Mouse (Mus musculus) stomach, embryonic 15.5 days (tissue): Measurements from ENCODE around the gene Slc2a5. TPM values are rescaled to one million over a fixed set of nuclear protein-coding genes. Genes with fewer than 3 reads are reported as not detected.

ENCODE experiments used
- ATAC-seq: fragments of 200-750 bp; cut with Nextera tagmentation; 2 replicates; pipeline ENCODE4 v1.8.0; 2017; ENCODE audit warnings: low read depth, moderate number of reproducible peaks, moderate TSS enrichment; ENCODE audit not compliant: insufficient read depth, low FRiP score
- H3K27ac ChIP-seq: fragments of 300-500 bp; sonication (generic); 2 replicates; pipeline ENCODE4 v1.5.1; 2015; ENCODE audit warnings: mild to moderate bottlenecking, inconsistent platforms
- H3K27me3 ChIP-seq: fragments of 300-500 bp; sonication (generic); replicated peaks from 2 replicates; pipeline ENCODE4 v1.6.1; 2015; ENCODE audit warnings: inconsistent platforms
- H3K36me3 ChIP-seq: fragments of 300-500 bp; sonication (generic); 2 replicates; pipeline ENCODE4 v1.6.1; 2015; ENCODE audit warnings: inconsistent platforms
- H3K4me1 ChIP-seq: fragments of 300-500 bp; sonication (generic); 2 replicates; pipeline ENCODE4 v1.6.1; 2015; ENCODE audit warnings: inconsistent platforms
- H3K4me2 ChIP-seq: fragments of 300-500 bp; sonication (generic); 2 replicates; pipeline ENCODE4 v1.6.1; 2015; ENCODE audit warnings: mild to moderate bottlenecking, inconsistent platforms
- H3K4me3 ChIP-seq: fragments of 300-500 bp; sonication (generic); replicated peaks from 2 replicates; pipeline ENCODE4 v1.5.1; 2015; ENCODE audit warnings: inconsistent platforms
- H3K9ac ChIP-seq: fragments of 300-500 bp; sonication (generic); 2 replicates; pipeline ENCODE4 v1.6.1; 2015; ENCODE audit warnings: inconsistent platforms
- H3K9me3 ChIP-seq: fragments of 300-500 bp; sonication (generic); 2 replicates; pipeline ENCODE4 v1.6.1; 2016; ENCODE audit warnings: inconsistent platforms
- WGBS: fragments of 180-500 bp; shearing (Covaris S2); methylation state at CpG from one replicate; pipeline ENCODE4 v1.1.7; 2015; 5-methylcytosine and 5-hydroxymethylcytosine counted together
- polyA plus RNA-seq: library from polyadenylated mRNA; unstranded; fragments of >200 nt; fragmentation: Nextera tagmentation; extraction: Ambion mirVana; gene quantifications from 2 replicates; pipeline ENCODE4 v1.2.1, GENCODE M21; 2015

Gene Slc2a5
- polyA plus RNA-seq, 1 experiment from 2014 or later = 1.6 TPM

DNA sequence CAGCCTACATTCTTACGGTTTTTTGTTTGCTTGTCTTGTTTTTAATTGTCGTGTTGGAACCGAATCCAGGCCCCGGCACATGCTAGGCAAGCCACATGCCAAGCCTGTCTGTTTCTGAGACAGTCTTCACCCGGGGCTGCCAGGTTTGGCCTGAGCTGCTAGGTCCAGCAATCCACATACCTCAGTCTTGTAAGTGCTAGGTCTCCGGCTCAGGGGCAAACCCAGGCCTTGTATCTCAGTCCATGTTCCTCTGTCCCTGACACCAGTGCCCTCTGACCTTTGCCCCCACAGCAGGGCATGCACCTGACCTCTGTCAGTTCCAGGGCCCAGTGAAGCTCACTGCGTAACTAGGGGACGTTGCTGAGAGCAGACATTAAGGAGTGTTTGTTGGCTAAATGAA, 9.5 kb downstream of the Slc2a5 start:
- no peak overlapping the region for H3K4me3 ChIP-seq
- no peak overlapping the region for H3K27ac ChIP-seq
- ATAC-seq = no peak
- H3K36me3 ChIP-seq = no peaks in the 10 kb centered on the region
- 76% methylated on average over 8 of the region's 8 CpGs for WGBS
- no peaks in the 10 kb centered on the region for H3K9me3 ChIP-seq
- no peak overlapping the region for H3K4me2 ChIP-seq
- peaks cover 6% of the 10 kb centered on the region; the same call in 1 of the 2 replicates for H3K4me1 ChIP-seq
- no peaks in the 10 kb centered on the region for H3K27me3 ChIP-seq
- H3K9ac ChIP-seq = no peak overlapping the region

DNA sequence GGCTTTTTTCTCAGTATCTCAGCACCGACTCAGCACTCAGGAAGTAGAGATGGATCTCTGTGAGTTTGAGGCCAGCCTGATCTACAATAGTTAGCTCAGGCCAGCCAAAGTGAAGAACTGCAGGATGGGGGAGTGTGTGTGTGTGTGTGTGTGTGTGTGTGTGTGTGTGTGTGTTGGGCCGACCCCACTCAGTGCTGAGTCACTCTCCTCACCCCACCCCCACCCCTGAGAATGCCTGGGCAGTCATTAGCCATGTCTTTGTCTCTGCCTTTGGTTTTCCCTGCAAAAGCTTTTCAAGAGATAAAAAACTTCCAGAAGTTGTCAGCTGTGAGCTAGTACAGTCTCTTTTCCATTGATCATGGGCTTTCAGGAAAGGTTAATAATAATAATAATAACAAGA, 11.6 kb downstream of the Slc2a5 start:
- Histone ChIP-seq H3K4me3 (no peak overlapping the region), H3K4me1 (peaks cover 6% of the 10 kb centered on the region; the same call in 1 of the 2 replicates), H3K9me3 (no peaks in the 10 kb centered on the region), H3K36me3 (no peaks in the 10 kb centered on the region), H3K4me2 (no peak overlapping the region), H3K27ac (no peak overlapping the region), H3K9ac (no peak overlapping the region), H3K27me3 (no peaks in the 10 kb centered on the region)
- WGBS = 25% methylated on average over 2 of the region's 2 CpGs
- no peak for ATAC-seq

DNA sequence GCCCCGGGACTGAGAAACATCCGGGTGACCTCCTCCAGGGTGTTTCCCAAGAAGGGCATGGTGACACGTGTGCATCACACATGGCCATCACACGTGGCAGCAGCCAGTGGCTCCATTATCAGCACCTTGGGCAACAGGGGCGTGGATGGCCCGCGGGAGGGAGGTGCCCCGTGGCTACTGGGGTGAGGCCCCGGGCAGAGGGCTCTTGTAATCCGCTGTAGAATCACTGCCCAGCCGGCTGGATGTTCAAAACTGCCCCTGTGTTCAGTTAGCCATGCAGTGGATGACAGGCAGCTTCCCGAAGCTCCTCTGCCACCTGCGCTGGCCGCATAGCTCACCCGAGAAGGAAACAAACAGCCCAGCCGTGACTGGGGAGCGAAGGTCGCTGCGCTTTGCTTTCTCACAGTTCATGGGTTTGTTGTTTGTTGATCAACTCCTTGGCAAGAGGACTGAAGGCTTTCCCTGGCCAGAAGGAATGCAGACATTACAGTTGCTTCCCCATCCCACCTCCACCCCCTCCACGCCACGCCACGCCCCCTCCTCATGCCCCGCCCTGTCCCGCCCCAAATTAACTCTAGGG, 13.7 kb downstream of the Slc2a5 start:
- no peak for ATAC-seq
- Histone ChIP-seq H3K36me3 (no peaks in the 10 kb centered on the region), H3K4me3 (peak overlapping the region; percentile 28), H3K27ac (no peak overlapping the region), H3K27me3 (no peaks in the 10 kb centered on the region), H3K4me1 (peaks cover 9% of the 10 kb centered on the region), H3K4me2 (peak overlapping the region; percentile 52), H3K9ac (no peak overlapping the region), H3K9me3 (no peaks in the 10 kb centered on the region)
- WGBS = 17% methylated on average over 24 of the region's 24 CpGs

DNA sequence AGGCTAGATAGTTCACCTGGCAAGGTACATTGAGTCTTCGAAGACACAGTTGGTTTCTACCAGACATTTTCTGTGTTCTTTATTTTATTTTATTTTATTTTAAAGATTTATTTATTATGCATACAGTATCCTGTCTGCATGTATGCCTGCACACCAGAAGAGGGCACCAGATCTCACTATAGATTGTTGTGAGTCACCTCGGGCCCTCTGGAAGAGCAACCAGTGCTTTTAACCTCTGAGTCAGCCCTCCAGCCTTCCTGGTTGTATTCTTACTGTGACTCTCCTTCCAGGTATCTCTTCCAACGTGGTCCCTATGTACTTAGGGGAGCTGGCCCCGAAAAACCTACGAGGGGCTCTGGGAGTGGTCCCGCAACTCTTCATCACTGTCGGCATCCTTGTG, 16.2 kb downstream of the Slc2a5 start:
- H3K27ac ChIP-seq = no peak overlapping the region
- H3K4me2 ChIP-seq = no peak overlapping the region
- H3K4me1 ChIP-seq = peaks cover 16% of the 10 kb centered on the region
- no peaks in the 10 kb centered on the region for H3K27me3 ChIP-seq
- H3K4me3 ChIP-seq = no peak overlapping the region
- WGBS = 72% methylated on average over 7 of the region's 7 CpGs
- H3K9me3 ChIP-seq = no peaks in the 10 kb centered on the region
- H3K9ac ChIP-seq = no peak overlapping the region
- no peaks in the 10 kb centered on the region for H3K36me3 ChIP-seq
- no peak for ATAC-seq

DNA sequence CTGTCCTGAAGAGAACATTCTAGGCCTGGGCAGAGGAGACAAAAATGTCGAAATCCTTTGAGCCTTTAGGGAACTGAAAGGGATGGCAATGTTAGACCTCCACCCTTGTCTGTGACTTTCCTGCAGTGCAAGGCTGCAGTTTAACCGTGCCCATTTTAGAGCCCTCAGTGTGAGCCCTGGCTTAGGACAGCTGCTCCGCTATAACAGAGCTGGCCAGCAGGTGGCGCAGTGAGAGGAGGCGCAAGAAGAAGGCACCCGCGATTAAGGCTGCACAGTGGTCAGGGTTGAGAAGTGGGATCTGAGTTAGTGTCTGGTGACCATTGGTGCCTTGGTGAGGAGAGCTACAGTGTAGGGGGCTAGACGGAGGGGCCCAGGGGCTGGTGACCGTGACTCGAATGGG, 17.6 kb downstream of the Slc2a5 start:
- Histone ChIP-seq H3K4me3 (no peak overlapping the region), H3K4me1 (peaks cover 16% of the 10 kb centered on the region), H3K36me3 (no peaks in the 10 kb centered on the region), H3K27me3 (no peaks in the 10 kb centered on the region), H3K9me3 (no peaks in the 10 kb centered on the region), H3K4me2 (0 out of 2 replicates have a peak overlapping the region, but pooled peaks have one; percentile 23), H3K27ac (no peak overlapping the region), H3K9ac (no peak overlapping the region)
- ATAC-seq = no peak
- WGBS = 7% methylated on average over 10 of the region's 10 CpGs

DNA sequence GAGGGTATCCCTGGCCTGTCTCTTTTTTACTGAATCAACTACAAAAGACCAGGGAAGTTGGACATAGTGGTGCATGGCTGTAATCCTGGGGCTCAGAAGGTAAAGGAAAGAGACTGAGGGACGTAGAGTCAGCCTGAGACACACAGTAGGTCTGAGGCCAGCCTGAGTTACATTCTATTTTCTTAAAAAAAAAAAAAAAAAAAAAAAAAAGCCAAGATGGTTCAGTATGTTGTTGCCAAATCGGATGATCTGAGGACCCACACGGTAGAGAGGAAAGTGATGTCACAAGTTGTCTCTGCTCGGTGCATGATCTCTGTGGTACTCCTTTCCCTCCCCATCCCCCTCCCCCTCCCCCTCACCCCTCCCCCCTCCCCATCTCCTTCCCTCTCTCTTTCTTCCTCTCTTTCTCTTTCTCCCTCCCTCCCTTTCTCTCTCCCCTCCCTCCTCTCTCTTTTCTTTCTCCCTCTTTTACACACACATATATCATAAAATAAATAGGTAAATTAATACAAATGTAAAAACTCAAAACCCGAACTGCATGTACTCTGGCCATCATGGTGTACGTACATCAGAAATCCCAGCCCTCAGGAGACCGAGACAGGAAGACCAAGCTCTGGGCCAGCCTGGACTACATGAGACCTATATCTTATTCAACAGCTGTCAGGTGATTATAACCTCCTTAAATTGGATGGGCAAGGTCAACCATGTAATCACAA, 18.4 kb downstream of the Slc2a5 start:
- H3K9ac ChIP-seq = no peak overlapping the region
- peak overlapping the region; percentile 53 for H3K4me2 ChIP-seq
- 83% methylated on average over 7 of the region's 7 CpGs for WGBS
- no peaks in the 10 kb centered on the region for H3K9me3 ChIP-seq
- no peaks in the 10 kb centered on the region for H3K36me3 ChIP-seq
- no peak overlapping the region for H3K27ac ChIP-seq
- ATAC-seq = no peak
- H3K4me3 ChIP-seq = no peak overlapping the region; the same call in 1 of the 2 replicates
- peaks cover 15% of the 10 kb centered on the region for H3K4me1 ChIP-seq
- no peaks in the 10 kb centered on the region for H3K27me3 ChIP-seq

DNA sequence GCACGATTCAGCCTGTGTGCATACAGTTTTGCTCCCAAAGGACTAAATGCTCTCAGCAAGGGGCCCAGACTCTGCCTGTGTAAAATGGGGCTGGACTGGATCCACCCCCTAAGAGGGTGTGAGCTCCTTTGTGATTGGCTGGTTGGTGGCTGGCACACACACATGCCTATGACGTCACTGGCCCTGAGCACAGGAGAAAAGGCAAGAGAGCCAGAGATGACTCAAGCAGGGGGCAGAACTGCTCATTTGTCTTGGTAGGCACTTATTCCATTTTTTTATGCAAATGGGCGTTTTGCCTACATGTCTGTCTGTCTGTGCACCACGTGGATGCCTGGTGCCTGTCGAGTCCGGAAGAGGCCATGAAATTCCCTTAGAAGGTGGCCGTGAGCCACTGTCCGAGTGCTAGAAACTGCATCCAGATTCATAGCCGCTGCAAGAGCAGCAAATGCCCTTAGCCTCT, 19.0 kb downstream of the Slc2a5 start:
- Histone ChIP-seq H3K9ac (no peak overlapping the region), H3K4me1 (peaks cover 11% of the 10 kb centered on the region; the same call in 1 of the 2 replicates)
- WGBS = 19% methylated on average over 9 of the region's 9 CpGs

DNA sequence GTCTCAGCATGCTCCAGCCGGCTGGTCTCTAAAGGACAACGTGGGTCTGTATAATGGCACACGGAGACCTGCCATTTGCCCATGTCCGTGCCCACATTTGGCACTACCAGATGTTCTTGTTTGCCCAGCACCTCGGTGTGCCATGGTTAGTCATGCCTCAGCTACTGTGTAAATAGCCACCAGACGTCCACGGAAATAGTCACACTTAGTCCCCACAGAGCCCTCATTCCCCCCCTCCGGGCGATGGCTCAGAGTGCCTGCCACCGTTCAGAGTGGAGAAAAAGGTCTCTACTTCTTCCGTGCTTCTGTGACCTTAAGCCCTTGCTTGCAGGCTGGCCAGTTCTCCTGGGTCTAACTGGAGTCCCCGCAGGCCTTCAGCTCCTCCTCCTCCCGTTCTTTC, 20.0 kb downstream of the Slc2a5 start:
- Histone ChIP-seq H3K9me3 (no peaks in the 10 kb centered on the region), H3K36me3 (no peaks in the 10 kb centered on the region), H3K4me1 (peaks cover 10% of the 10 kb centered on the region; the same call in 1 of the 2 replicates), H3K9ac (no peak overlapping the region), H3K27me3 (no peaks in the 10 kb centered on the region), H3K4me3 (no peak overlapping the region), H3K27ac (no peak overlapping the region), H3K4me2 (no peak overlapping the region)
- 64% methylated on average over 13 of the region's 13 CpGs for WGBS
- ATAC-seq = no peak

More for the DNA sequence above, 19.0 kb downstream of the Slc2a5 start:
- H3K27ac ChIP-seq = 0 out of 2 replicates have a peak overlapping the region, but pooled peaks have one; percentile 11
- peak; percentile 78 for ATAC-seq
- H3K9me3 ChIP-seq = no peaks in the 10 kb centered on the region
- H3K4me2 ChIP-seq = peak overlapping the region; percentile 53
- H3K36me3 ChIP-seq = no peaks in the 10 kb centered on the region
- no peaks in the 10 kb centered on the region for H3K27me3 ChIP-seq
- peak overlapping the region; percentile 23 for H3K4me3 ChIP-seq

DNA sequence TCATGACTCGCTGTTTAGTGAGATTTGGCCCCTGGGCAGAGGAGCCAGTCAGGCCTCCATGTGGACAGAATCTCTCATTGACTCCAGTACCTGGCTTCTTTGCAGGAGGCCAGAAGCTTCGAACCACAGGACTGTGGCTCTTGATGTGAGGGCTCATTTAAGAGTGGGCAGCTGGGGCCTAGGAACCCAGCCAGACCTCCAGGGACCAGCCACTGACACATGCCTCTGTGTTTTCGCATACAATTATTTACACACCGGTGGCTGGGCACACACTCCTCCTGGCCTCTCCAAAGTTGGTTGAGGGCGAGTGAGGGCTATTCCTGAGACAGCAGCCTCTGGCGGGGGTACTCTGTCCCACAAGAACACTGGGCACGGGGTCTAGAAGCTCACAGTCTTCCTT, 21.3 kb downstream of the Slc2a5 start:
- Histone ChIP-seq H3K27ac (no peak overlapping the region), H3K4me1 (peaks cover 10% of the 10 kb centered on the region; the same call in 1 of the 2 replicates), H3K27me3 (no peaks in the 10 kb centered on the region), H3K4me3 (no peak overlapping the region), H3K9ac (no peak overlapping the region), H3K36me3 (no peaks in the 10 kb centered on the region), H3K9me3 (no peaks in the 10 kb centered on the region), H3K4me2 (no peak overlapping the region)
- no peak for ATAC-seq
- 80% methylated on average over 7 of the region's 7 CpGs for WGBS

DNA sequence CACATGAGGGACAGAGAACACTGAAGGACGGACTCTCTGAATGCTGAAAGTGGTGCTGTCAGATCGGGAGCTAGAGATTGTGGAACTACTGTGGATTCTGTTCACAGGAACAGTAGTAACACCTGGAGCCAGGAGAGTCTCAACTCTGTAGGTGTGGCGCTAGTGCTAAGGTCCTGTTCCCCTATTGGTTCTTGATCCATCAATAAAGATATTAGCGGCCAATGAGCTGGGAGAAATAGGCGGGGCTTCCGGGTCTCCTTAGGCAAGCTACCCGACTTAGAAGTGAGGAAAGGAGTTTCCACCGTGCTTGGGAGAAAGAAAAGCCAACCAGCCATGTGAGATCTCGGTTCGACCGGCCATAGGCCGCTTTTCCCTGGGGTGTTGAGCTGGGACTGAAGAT, 25.2 kb downstream of the Slc2a5 start:
- ATAC-seq = peak; percentile 48; the same call in 1 of the 2 replicates
- Histone ChIP-seq H3K4me2 (peak overlapping the region; percentile 22; the same call in 1 of the 2 replicates), H3K9ac (no peak overlapping the region), H3K36me3 (no peaks in the 10 kb centered on the region), H3K9me3 (no peaks in the 10 kb centered on the region), H3K27ac (no peak overlapping the region), H3K4me3 (no peak overlapping the region), H3K27me3 (no peaks in the 10 kb centered on the region), H3K4me1 (no peaks in the 10 kb centered on the region)
- 26% methylated on average over 12 of the region's 12 CpGs for WGBS

DNA sequence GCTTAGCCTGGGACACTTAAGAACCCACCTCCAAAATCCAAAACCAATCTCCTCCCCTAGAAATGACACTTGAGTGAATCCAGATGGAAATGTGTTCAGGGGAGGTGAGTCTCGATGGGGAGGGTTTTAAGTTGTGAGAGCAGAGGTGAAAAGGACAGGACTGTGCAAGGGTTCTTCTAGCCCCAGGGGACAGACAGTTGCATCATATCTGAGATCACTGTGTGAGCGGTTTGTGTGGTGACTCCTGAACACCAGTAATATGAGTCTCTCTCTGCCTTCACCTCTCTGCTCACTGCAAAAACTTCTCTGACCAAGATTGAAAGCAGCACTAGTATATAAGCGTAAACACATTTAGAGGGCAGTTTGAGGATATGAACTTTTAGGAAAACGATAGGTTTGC, 27.2 kb downstream of the Slc2a5 start:
- H3K4me2 ChIP-seq = no peak overlapping the region
- H3K9ac ChIP-seq = no peak overlapping the region
- WGBS = 71% methylated on average over 4 of the region's 4 CpGs
- no peaks in the 10 kb centered on the region for H3K36me3 ChIP-seq
- no peaks in the 10 kb centered on the region for H3K4me1 ChIP-seq
- H3K27me3 ChIP-seq = no peaks in the 10 kb centered on the region
- no peaks in the 10 kb centered on the region for H3K9me3 ChIP-seq
- no peak overlapping the region for H3K4me3 ChIP-seq
- no peak overlapping the region for H3K27ac ChIP-seq
- no peak for ATAC-seq

DNA sequence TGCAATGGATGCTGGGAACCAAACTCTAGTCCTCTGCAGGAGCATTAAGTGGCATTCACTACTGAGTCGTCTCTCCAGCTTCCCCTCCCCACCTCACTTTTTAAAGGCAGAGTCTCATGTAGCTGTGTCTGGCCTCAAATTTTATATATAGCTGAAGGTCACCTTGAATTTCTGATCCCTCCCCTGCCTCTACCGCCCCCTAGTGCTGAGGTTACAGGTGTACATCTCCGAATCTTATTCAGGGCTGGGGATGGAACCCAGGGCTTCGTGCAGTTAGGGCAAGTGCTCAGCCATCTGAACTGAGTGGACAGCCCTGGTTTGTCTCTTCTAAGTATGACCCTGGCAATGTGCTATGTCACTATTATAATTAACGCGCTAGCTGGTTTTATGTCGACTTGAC, 32.0 kb downstream of the Slc2a5 start:
- ATAC-seq = no peak

More for the DNA sequence above, 32.0 kb downstream of the Slc2a5 start:
- H3K27me3 ChIP-seq = no peaks in the 10 kb centered on the region
- H3K4me3 ChIP-seq = no peak overlapping the region
- WGBS = 75% methylated on average over 7 of the region's 7 CpGs
- H3K4me2 ChIP-seq = no peak overlapping the region
- H3K4me1 ChIP-seq = no peaks in the 10 kb centered on the region
- H3K36me3 ChIP-seq = no peaks in the 10 kb centered on the region
- H3K9me3 ChIP-seq = no peaks in the 10 kb centered on the region
- no peak overlapping the region for H3K27ac ChIP-seq
- H3K9ac ChIP-seq = no peak overlapping the region
